ENCODE assay signal across 32 mouse cellular contexts in the genomic region with DNA sequence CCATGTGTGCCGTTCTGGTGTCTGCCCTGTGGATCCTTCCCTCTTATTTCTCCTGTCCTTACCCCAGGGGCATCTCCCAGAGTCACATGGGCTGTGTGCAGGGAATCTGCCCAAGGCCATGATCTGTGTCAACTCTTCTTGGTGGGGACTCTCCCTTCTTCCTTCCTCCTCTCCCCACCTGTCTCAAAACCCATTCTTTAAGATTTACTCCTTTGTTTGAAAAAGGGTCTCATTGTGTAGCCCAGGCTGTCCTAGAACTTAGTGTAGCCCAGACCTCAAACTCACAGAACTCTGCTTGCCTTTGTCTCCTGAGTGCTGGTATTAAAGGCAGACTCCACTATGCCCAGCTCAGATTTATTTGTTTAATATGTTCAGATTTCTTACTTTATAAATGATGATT. TPM values are rescaled to one million over a fixed set of nuclear protein-coding genes. Genes with fewer than 3 reads are reported as not detected.
DNase-seq lines count a peak whose midpoint lies in the region; ATAC-seq lines count a peak whose summit lies in the region.
"Had no signal": no experiment of that assay in that cellular context is flagged by ENCODE, and none has a peak within 500 bp of the region (broad histone marks: within the 10 kb centered on the region; RNA-seq: fewer than 3 reads in every experiment).

Ceacam15 (minus strand) TSS at position 101 of the 400 bp plus-strand sequence.

- WGBS in embryonic facial prominence, embryonic 13.5 days, result 14% methylated on average over 1 of the region's 1 CpGs
- 56% methylated on average over 1 of the region's 1 CpGs for WGBS in embryonic facial prominence, embryonic 10.5 days
- WGBS in heart, embryonic 12.5 days, result 67% methylated on average over 1 of the region's 1 CpGs
- 68% methylated on average over 1 of the region's 1 CpGs for WGBS in heart, embryonic 15.5 days

- H3K9me3 ChIP-seq in embryonic facial prominence, embryonic 13.5 days, result no peaks in the 10 kb centered on the region
- H3K9me3 ChIP-seq in embryonic facial prominence, embryonic 10.5 days, result no peaks in the 10 kb centered on the region
- H3K9me3 ChIP-seq in heart, embryonic 12.5 days (replicated peaks), result no peaks in the 10 kb centered on the region
- H3K9me3 ChIP-seq in heart, embryonic 15.5 days (replicated peaks), result no peaks in the 10 kb centered on the region
- H3K9me3 ChIP-seq: embryonic facial prominence, embryonic 15.5 days; hindbrain, embryonic 10.5 days; hindbrain, embryonic 13.5 days; intestine, embryonic 15.5 days; kidney, embryonic 15.5 days had no signal

- H3K4me3 ChIP-seq in embryonic facial prominence, embryonic 13.5 days, result no peak within 1 kb of the TSS
- H3K4me3 ChIP-seq in embryonic facial prominence, embryonic 10.5 days, result no peak within 1 kb of the TSS
- H3K4me3 ChIP-seq in heart, embryonic 12.5 days, result no peak within 1 kb of the TSS
- H3K4me3 ChIP-seq in heart, embryonic 15.5 days, result no peak within 1 kb of the TSS
- H3K4me3 ChIP-seq: embryonic facial prominence, embryonic 15.5 days; gastrocnemius, adult 2 months; hindbrain, embryonic 10.5 days; hindbrain, embryonic 13.5 days; intestine, embryonic 15.5 days; kidney, embryonic 15.5 days had no signal

- ATAC-seq in embryonic facial prominence, embryonic 13.5 days (ENCODE audit: insufficient number of reproducible peaks, insufficient read depth, low FRiP score, low TSS enrichment, low read depth), result no peak
- no peak for ATAC-seq in heart, embryonic 12.5 days (ENCODE audit: insufficient number of reproducible peaks, low FRiP score)
- no peak for ATAC-seq in heart, embryonic 15.5 days (replicated peaks; ENCODE audit: insufficient number of reproducible peaks, insufficient read depth, low FRiP score, low read depth)
- ATAC-seq: activated CD4-positive, CD25-positive, alpha-beta regulatory T cell, adult 4 months; forebrain, embryonic 14.5 days; hindbrain, embryonic 16.5 days; intestine, embryonic 15.5 days had no signal

- no peak within 1 kb of the TSS for H3K27ac ChIP-seq in embryonic facial prominence, embryonic 13.5 days
- H3K27ac ChIP-seq in embryonic facial prominence, embryonic 10.5 days (replicated peaks), result no peak within 1 kb of the TSS
- H3K27ac ChIP-seq in heart, embryonic 12.5 days (ENCODE audit: poor library complexity, severe bottlenecking), result peak within 1 kb of the TSS; percentile 89
- peak within 1 kb of the TSS; percentile 87 for H3K27ac ChIP-seq in heart, embryonic 15.5 days
- H3K27ac ChIP-seq: embryonic facial prominence, embryonic 15.5 days; gastrocnemius, adult 2 months; hindbrain, embryonic 10.5 days; hindbrain, embryonic 13.5 days; intestine, embryonic 15.5 days; kidney, embryonic 15.5 days had no signal

- H3K9ac ChIP-seq in embryonic facial prominence, embryonic 13.5 days, result 0 out of 2 replicates have a peak within 1 kb of the TSS, but pooled peaks have one; percentile 40
- no peak within 1 kb of the TSS for H3K9ac ChIP-seq in heart, embryonic 12.5 days
- no peak within 1 kb of the TSS for H3K9ac ChIP-seq in heart, embryonic 15.5 days
- H3K9ac ChIP-seq: embryonic facial prominence, embryonic 15.5 days; forebrain, postnatal 0 days; hindbrain, embryonic 13.5 days; intestine, embryonic 15.5 days; kidney, embryonic 15.5 days had no signal

- H3K36me3 ChIP-seq in embryonic facial prominence, embryonic 13.5 days, result no peaks in the 10 kb centered on the region
- no peaks in the 10 kb centered on the region for H3K36me3 ChIP-seq in embryonic facial prominence, embryonic 10.5 days (replicated peaks)
- H3K36me3 ChIP-seq in heart, embryonic 12.5 days, result no peaks in the 10 kb centered on the region
- H3K36me3 ChIP-seq in heart, embryonic 15.5 days, result no peaks in the 10 kb centered on the region
- H3K36me3 ChIP-seq: embryonic facial prominence, embryonic 15.5 days; hindbrain, embryonic 10.5 days; hindbrain, embryonic 13.5 days; intestine, embryonic 15.5 days; kidney, embryonic 15.5 days had no signal

- H3K27me3 ChIP-seq in embryonic facial prominence, embryonic 13.5 days, result no peaks in the 10 kb centered on the region
- H3K27me3 ChIP-seq in embryonic facial prominence, embryonic 10.5 days (replicated peaks; ENCODE audit: low read depth, poor library complexity, severe bottlenecking), result no peaks in the 10 kb centered on the region
- H3K27me3 ChIP-seq in heart, embryonic 12.5 days (replicated peaks), result no peaks in the 10 kb centered on the region
- H3K27me3 ChIP-seq in heart, embryonic 15.5 days, result no peaks in the 10 kb centered on the region
- H3K27me3 ChIP-seq: embryonic facial prominence, embryonic 15.5 days; hindbrain, embryonic 13.5 days; intestine, embryonic 15.5 days; kidney, embryonic 15.5 days had no signal

- H3K4me1 ChIP-seq in embryonic facial prominence, embryonic 13.5 days, result no peaks in the 10 kb centered on the region
- H3K4me1 ChIP-seq in embryonic facial prominence, embryonic 10.5 days, result no peaks in the 10 kb centered on the region
- peaks cover 37% of the 10 kb centered on the region for H3K4me1 ChIP-seq in heart, embryonic 12.5 days (replicated peaks)
- peaks cover 31% of the 10 kb centered on the region for H3K4me1 ChIP-seq in heart, embryonic 15.5 days (replicated peaks)
- H3K4me1 ChIP-seq: embryonic facial prominence, embryonic 15.5 days; hindbrain, embryonic 10.5 days; hindbrain, embryonic 13.5 days; intestine, embryonic 15.5 days; kidney, embryonic 15.5 days had no signal

- DNase-seq in embryonic facial prominence, embryonic 10.5 days (ENCODE audit: low spot score), result no peak
- DNase-seq in heart, adult 8-10 months (ENCODE audit: low spot score), result no peak
- no peak for DNase-seq in heart, postnatal 4 days
- DNase-seq: adrenal gland, adult 8-10 months; adrenal gland, postnatal 25 days; cerebellum, adult 11-12 months; cerebellum, adult 8-10 months; cerebellum, postnatal 10 days; cerebellum, postnatal 36 days; embryo, embryonic 11 days; forebrain, postnatal 0 days; gastrocnemius, adult 2 months; gastrocnemius, postnatal 14 days; heart, adult 11 months; kidney, adult 11 months; kidney, adult 8-10 months had no signal

- H3K4me2 ChIP-seq in embryonic facial prominence, embryonic 13.5 days, result no peak within 1 kb of the TSS
- no peak within 1 kb of the TSS for H3K4me2 ChIP-seq in heart, embryonic 12.5 days
- no peak within 1 kb of the TSS for H3K4me2 ChIP-seq in heart, embryonic 15.5 days
- H3K4me2 ChIP-seq: embryonic facial prominence, embryonic 15.5 days; hindbrain, embryonic 13.5 days; intestine, embryonic 15.5 days; kidney, embryonic 15.5 days had no signal

RNA-seq across cellular contexts. Expression of gene Ceacam15, which starts in this region (rescaled TPM):
- polyA plus RNA-seq in embryonic facial prominence, embryonic 13.5 days (2015; fragmentation: Nextera tagmentation; extraction: Ambion mirVana), result not detected in 2 replicates
- not detected in 2 replicates for polyA plus RNA-seq in embryonic facial prominence, embryonic 10.5 days (2016; fragmentation: Nextera tagmentation; extraction: Ambion mirVana)
- 0.45 TPM in 2 replicates for polyA plus RNA-seq in heart, embryonic 12.5 days (2016; fragmentation: Nextera tagmentation; extraction: Ambion mirVana)
- total RNA-seq in heart, adult 8-10 months (2022), result not detected
- polyA plus RNA-seq in heart, embryonic 15.5 days (2015; fragmentation: Nextera tagmentation; extraction: Ambion mirVana), result 0.60 and 0.68 TPM in 2 replicates
- under 1 TPM; 0.38 to 0.64 TPM for total RNA-seq in heart, postnatal 4 days (2021)
- total RNA-seq: adrenal gland, adult 8-10 months; adrenal gland, postnatal 25 days; ES-E14; forebrain, postnatal 0 days; gastrocnemius, adult 2 months; gastrocnemius, postnatal 14 days; gastrocnemius, postnatal 4 days had no signal
- polyA plus RNA-seq: brain, embryonic 14.5 days; embryonic facial prominence, embryonic 11.5 days; embryonic facial prominence, embryonic 15.5 days; forebrain, embryonic 11.5 days; forebrain, embryonic 14.5 days; forebrain, postnatal 0 days; hindbrain, embryonic 10.5 days; hindbrain, embryonic 13.5 days; hindbrain, embryonic 16.5 days; intestine, embryonic 15.5 days; kidney, embryonic 15.5 days had no signal

Comparison
In these comparisons a context has a peak if more than half of its experiments do, and no peak if none do; other contexts are left out.
1. H3K27ac ChIP-seq: peak in heart, embryonic 12.5 days (single experiment) and heart, embryonic 15.5 days (single experiment); none in embryonic facial prominence, embryonic 13.5 days (single experiment) and embryonic facial prominence, embryonic 10.5 days (single experiment).